15 mouse cellular contexts compared by ENCODE assay signal in the genomic region with DNA sequence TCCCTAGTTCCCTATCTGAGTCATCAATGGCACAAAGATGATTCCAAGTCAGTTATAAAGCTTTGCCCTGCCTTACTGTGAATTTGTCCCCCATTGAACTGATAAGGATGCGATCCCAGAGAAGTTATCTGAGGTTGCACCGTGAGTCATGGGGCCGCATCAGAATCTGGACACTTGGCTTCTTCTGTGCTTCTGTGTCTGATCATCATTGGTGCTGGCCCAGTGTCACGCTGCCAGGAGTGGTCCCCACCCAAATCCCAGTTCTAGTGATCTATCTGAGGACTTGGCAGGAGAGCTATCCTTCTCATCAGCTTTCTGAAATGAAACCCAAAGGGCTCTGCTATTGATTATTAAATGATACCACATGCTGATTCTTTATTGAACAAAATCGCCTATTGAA. TPM values are rescaled to one million over a fixed set of nuclear protein-coding genes. Genes with fewer than 3 reads are reported as not detected.
DNase-seq lines count a peak whose midpoint lies in the region.
"Had no signal": no experiment of that assay in that cellular context is flagged by ENCODE, and none has a peak within 500 bp of the region (broad histone marks: within the 10 kb centered on the region; RNA-seq: fewer than 3 reads in every experiment).

No protein-coding gene starts in this region.

- intact Hi-C loops in heart, postnatal 25 days (cut with DNase I) = no loop called here
- intact Hi-C loops in gastrocnemius, postnatal 36 days (cut with DNase I) = no loop called here

- DNase-seq in heart, adult 11 months = peak; percentile 11
- DNase-seq in heart, postnatal 25 days (ENCODE audit: low spot score) = no peak
- peak; percentile 42 for DNase-seq in gastrocnemius, adult 18-20 months (ENCODE audit: low spot score)
- DNase-seq in gastrocnemius, postnatal 10 days = peak; percentile 23
- peak; percentile 28 to 41 for DNase-seq in gastrocnemius, postnatal 36 days
- no peak for DNase-seq in lung, postnatal 14 days
- no peak for DNase-seq in urinary bladder, postnatal 10 days (ENCODE audit: low spot score)
- DNase-seq: adrenal gland, postnatal 25 days; B cell, adult 2 months; cerebellum, adult 11-12 months; cerebellum, adult 8-10 months; cerebellum, postnatal 10 days; cerebellum, postnatal 36 days; embryo, embryonic 11 days; heart, postnatal 36 days had no signal

RNA-seq across cellular contexts. Expression of gene Mitf, which starts 25.5 kb away (rescaled TPM):
- 10 to 100 TPM; 50.9 to 59.9 TPM for total RNA-seq in heart, postnatal 25 days (2021)
- total RNA-seq in gastrocnemius, adult 18-20 months (2021) = 10 to 100 TPM; 15.3 to 19.4 TPM
- total RNA-seq in gastrocnemius, postnatal 10 days (2021) = 1 to 10 TPM; 5.4 to 5.8 TPM
- total RNA-seq in gastrocnemius, postnatal 36 days (2021) = 10 to 100 TPM; 12.8 to 14.6 TPM

Comparison
In these comparisons a context has a peak if more than half of its experiments do, and no peak if none do; other contexts are left out.
1. DNase-seq: peak in heart, adult 11 months (single experiment), gastrocnemius, adult 18-20 months (single experiment), gastrocnemius, postnatal 10 days (single experiment) and gastrocnemius, postnatal 36 days (2 of 2); none in heart, postnatal 25 days (single experiment), lung, postnatal 14 days (single experiment) and urinary bladder, postnatal 10 days (single experiment).